Mouse (Mus musculus) kidney, postnatal 10 days (tissue): ENCODE measurements at regions not wholly inside any gene's neighbourhood (a gene's known extent, or its start where the extent isn't known, plus 50 kb on each side); places are given as distances from the start of the nearest gene placed in this dataset.

Experiments used
- DNase-seq: peaks from one replicate; pipeline ENCODE4 v3.0.0; 2021; ENCODE audit warnings: mixed read lengths

DNA sequence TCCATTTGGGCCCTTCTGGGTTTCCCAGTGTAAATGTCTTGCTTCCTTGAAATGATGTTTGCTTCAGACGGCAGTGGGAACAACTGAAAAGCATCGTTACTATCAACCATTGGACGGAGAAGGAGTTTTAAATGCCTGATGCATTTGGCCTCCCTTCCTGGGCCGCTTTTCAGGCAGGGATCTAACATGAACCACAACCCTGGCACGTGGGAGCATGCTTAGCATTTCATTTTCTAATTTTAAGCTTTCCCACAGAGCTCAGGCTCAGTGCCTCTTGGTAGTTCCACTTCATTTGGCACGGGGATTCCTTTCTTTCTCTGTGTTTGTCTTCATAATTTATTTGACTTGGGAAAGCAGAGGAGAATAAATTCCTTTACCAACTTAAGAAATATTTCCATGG, 406.6 kb upstream of the Nbea start:
- DNase-seq = peak; percentile 5

DNA sequence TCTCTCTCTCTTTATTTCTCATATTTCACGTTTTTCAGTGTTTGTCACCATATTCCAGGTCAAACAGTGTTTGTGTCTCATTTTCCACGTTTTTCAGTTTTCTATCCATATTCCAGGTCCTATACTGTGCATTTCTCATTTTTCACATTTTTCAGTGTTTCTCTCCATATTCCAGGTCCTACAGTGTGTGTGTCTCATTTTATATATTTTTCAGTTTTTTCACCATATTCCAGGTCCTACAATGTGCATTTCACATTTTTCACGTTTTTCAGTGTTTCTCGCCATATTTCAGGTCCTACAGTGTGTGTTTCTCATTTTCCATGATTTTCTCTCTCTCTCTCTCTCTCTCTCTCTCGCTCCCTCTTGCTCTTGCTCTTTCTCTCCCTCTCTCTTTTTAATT, 391.9 kb upstream of the Nbea start:
- DNase-seq = no peak

DNA sequence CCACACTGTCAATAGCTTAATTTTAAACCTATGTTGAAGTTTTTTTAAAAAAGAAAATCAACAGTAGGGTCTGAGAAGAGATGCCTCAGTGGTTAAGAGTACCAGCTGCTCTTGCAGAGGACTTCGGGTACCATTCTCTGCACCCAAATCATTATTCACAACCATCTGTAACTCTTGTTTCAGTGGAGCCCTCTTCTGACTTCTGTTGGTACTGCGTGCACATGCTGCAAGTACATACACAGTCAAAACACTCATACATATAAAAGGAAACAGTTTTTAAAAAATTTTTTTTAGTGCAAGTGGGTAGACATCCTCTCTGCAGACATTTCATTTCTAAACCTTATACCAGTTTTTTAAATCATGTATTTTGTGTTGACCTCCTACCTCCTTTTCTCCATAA, 352.7 kb upstream of the Nbea start:
- peak; percentile 20 for DNase-seq

DNA sequence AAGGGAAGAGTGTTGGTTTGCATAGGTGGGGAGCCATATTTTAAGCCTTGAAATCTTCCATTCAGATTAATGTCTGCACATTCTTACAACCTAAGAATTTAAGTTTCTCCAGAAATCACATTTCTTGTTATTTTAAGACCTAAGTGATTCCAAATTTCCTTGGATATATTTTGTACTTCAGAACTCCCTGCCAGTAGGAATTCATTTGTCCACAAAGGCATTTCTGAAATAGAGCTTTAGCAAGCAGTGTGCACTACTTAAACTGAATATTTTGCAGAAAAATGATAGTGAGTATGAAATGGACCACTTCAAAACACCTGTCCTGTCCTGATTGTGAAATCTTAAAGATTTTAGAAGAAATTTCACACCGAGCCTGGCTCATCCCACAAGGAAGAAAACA, 320.9 kb upstream of the Nbea start:
- no peak for DNase-seq

DNA sequence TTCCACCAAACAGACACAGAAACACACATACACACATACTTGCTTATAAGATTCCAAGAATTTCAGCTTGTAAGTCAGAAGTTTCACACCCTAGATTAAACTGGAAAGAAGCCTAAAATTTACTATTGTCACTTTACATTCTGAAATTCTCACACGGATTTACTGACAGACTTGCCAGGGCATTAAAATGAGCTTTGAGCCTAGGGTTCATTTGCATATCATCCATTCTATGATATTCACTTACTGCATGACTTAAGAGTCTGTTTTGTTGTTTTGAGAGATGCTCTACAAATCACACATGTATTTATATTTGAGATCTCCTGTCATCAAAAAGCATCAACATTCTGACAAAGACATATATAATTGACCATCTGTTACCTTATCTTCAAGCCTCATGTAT, 315.8 kb upstream of the Nbea start:
- no peak for DNase-seq

DNA sequence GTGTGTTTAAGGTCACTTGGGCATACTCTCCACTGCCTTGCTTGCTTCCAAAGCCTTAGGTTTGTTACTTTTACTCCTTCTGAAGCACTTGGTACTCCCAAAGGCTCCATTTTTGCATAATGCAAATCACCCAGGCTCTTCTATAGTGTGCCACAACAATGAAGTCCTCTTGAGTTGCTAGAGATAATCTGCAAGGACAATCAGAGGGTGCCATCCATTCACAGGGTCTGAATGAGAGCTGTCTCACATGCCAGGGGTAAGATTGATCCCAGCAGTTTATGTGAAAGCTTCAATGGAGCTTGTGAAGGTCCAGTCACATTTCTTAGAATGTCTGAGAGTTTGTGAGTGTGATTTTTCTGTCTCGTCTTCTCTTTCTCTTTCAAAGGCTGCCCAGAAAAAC, 310.4 kb upstream of the Nbea start:
- no peak for DNase-seq

DNA sequence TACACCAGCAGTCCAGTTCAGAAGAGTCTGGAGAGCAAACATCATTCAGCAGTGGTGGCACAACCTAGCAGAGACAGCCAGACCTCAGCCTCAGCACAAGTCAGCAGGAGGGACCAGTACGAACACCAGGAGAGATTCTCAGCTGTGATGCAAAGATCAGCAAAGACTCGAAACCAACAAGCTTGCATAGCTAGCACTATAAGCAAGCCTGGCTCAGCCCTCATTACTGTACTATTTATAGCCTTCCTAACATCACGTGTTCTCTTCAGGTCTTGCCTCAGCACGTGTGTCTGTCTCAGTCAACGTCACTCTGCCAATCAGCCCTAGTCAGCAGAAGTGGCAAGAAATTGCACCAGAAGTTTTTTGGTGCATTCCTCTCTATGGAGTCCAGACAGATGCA, 305.7 kb upstream of the Nbea start:
- no peak for DNase-seq

DNA sequence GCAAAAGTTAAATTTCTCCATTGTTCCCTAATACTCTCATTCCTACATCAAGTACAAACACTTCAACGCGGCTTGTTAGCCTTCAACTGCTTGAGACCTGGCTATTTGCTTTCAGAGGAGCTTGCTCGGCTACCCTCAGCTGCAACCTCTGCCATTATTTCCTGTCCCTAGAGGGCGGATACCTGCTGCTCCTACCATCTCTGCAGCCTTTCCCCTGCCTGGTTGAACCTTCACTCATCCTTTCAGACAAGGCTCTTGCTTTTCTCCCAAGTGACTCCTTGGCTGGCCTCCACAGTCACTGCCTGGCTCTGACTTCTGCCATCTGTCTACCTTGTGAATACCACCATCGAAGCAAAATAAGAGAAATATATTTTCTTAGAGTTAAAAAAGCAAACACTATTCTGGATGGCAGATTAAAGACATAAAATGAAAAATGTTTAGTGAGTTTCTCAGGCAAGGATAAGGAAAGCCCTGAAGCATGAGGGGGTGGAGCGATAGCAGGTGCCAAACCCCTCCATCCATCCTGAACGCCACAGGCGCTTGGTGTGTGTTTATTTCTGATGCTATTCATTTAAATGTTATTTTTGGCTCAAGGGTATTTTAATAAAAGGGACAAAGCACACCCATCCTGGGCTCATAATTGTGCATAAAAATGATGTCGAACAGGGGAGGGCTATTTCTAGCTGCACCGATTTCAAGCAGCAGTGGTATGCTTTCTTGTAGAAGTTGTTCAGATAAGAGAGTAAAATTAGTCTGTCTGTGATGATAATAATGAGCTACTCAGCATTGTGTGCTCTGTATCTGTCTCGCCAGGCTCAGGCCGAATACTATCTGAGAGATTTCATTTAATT, 302.3 kb upstream of the Nbea start:
- no peak for DNase-seq

DNA sequence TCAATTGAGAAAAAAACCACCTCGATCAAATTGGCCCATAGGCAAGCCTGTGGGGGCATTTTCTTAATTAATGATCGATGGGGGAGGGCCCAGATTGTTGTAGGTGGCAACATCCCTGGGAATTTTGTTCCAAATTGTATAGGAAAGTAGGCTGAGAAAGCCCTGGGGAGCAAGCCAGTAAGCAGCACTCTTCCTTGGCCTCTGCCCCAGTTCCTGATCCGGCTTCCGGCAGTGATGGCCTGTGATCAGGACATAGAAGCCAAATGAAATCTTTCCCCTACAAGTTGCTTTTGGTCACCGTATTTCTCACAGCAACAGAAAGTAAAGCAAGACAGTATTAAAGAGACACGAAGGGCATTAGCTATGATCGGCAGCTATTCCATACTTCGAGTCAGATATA, 300.6 kb upstream of the Nbea start:
- DNase-seq = no peak

DNA sequence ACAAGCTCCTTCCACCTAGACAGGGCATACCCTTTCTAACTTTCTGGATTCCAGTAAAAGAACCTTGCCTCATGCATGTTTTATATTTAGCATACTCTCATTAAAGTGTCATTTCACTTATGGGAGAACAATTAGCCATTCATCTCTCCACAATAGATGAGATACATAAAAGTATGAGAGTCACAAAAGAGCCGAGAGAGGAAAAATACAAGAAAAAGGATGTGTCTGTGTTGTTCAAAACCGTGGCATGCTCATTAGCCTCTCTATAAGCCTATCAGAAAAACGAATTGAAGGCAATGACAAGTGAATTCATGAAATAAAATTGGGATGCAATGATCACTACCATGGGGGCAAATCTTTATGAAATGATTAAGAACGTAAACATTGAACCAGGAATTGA, 299.9 kb upstream of the Nbea start:
- DNase-seq = no peak

DNA sequence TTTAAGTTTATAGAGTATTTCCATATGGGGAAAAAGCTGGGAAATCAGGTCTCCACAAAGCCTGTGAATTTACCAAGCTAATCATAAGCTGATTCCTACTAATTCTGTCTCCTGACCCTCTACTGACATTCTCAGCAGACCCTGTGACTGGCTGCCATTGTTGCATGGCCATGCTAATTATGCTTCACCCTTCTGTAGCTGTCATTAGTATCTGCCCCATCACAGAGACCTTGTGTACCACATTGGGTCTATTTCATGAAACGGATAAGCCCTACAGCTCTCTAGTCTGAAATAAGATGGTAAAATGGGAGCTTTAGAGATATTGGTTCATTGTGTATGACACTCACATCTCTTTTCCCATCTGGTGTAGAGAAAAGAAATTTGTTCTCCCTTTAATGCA, 296.0 kb upstream of the Nbea start:
- no peak for DNase-seq

DNA sequence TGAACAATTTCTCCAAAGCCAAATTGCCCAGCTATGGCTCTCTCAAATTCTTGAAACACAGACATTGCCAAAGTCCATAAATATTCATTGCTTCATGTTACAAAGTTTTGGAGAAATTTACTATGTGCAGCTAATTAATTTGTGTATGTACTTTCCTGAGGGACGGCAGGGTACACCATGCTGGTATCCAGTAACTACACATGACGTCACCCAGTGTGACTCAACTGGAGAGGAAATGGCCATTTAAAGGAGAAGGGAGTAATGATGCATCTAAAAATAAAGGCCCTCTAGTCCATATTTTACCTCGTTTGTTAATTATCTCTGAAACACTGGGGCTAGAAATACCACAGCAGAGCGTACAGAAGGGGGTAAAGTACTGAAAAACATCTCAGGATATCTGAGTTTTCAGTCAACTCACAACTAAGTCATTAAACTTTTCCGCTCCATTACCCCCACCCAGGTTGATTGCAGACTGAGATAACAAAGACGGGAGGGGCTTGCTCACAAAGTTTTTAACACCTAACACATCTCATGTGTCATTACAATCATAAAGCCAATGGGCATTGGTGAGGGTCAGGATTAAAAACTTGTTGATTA, 295.1 kb upstream of the Nbea start:
- no peak for DNase-seq

DNA sequence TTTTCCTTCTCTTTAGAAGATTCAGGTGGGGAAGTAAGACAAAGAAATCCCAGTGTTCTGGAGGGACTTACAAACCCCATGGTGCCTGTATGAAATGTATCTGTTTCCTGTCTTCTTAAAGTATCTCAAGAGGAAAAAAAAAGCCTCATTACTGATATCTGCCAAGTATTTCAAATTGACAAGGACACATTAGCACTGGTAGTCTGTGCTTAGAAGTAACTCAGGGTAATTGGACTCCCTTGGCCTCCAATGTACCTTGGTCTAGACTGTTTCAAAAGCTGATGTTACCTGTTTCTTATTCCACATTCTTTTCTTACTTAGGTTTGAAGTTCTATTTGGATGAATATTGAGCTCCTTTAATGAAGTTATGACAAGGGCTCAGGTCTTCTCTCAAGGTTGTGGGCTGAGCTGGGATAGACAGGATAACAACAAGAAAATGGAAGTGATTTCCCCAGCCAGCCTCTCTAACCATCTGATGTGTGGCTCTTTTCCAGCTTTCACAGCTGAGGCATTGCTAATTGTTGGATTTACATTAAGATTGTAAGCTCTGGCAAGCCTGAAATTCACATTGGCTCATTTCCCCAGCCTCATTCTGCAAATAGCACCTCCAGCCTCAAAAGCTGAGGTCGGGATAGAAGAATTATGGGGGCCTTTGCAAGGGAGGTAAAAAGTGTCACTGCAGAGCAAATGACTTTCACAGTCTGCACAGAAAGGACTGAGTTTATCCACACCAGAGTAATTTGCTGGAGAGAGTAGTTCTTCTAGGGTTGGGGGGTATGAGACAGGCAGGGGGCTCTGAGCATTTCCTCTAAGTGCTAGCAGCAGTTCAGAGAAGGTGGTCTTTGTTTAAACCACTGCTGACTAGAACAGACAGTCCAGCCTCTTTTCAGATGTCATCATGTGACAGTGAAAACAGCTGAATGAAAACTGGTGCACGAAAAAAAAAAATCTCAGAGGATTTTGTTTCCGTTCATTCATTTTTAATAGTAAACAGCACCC, 292.3 kb upstream of the Nbea start:
- DNase-seq = no peak

DNA sequence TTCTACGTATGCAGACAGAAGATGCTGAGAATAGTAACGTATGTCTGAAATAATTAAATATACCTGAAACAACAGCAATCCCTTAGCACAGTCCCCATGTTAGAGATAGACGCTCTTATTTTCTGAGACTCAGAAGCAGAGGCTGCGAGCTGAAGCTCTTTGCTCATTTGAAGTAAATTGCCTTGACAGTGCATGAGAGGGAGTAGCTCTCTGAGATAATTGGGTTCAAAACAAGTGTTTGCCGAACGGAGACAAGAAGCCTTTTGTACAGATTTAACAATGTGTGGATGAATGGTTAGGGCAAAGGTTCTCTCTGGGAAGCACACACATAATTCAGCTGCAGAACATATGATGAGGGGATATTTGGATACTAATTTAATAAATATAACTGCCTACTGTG, 289.1 kb upstream of the Nbea start:
- DNase-seq = no peak

DNA sequence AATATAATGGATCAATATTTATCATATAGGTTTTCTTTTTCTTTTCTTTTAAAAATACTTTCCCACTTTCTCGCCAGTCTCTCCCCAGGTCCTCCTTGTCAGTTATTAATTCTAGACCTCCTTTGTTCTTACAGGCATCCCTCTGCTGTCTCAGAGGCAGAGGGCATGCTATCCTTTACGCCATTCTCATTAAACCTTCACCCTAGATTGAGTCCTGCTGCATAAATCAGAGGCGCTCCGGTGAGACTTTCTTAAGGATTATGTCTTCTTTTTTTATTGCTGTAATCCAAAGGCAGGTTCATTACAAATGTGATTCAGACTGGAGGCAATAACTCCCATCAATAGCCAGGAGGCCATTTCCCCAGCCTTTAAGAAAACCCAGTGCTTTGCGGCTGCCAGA, 288.3 kb upstream of the Nbea start:
- no peak for DNase-seq

DNA sequence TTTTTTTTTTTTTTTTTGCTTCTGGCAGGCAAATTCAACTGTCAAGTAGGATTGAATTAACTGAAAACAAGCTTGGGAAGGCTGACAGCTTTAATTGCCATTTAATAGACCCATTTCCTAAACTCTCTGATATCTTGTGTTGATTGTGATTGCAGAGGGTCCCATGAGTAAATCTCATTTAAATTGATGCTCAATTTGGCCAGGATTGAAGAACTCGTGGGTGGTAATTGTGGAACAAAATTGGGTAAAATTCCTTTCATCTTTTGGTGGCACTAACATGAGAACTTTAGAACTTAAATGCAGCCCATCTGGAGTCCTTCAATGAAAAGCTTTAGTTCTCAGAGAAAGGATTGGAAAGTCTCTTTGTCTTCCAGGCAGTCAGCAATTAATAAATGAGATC, 287.7 kb upstream of the Nbea start:
- no peak for DNase-seq

DNA sequence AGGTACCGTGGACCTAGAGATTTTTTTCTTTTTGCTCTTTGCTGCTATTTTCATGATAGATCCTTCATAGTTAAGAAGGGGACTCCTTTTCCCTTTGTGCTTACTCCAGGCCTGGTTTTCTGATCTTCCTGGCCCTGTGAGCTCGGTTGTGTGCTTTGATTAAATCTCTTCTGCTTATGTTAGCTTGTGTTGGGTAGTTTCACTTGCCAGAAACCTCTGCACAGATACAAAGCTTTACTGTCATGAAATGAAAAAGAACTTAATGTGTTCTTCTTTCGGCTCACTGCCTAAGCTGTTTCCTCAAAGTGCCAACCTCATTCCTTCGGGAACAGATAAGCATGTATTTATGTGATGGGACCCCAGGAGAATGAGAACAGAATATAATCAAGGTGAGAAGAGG, 274.1 kb upstream of the Nbea start:
- DNase-seq = no peak

DNA sequence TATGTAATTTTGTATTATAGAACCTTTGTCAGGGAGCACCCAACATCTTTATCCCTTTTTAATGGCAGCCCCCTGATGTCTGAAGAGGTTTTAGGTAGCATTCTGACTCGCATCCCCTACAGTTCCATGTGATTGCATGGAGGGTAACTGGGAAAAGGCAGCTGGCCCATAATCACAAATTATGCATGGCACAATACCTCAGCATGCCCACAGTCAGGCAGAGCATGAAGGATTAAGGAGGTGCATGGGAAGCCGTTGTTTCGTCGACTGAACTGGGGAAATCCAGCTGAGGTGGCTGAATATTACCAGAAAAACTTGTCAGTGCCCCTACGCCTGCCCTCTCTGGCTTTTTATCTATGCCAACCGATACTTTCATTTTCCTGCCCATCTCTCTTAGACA, 272.8 kb upstream of the Nbea start:
- no peak for DNase-seq

DNA sequence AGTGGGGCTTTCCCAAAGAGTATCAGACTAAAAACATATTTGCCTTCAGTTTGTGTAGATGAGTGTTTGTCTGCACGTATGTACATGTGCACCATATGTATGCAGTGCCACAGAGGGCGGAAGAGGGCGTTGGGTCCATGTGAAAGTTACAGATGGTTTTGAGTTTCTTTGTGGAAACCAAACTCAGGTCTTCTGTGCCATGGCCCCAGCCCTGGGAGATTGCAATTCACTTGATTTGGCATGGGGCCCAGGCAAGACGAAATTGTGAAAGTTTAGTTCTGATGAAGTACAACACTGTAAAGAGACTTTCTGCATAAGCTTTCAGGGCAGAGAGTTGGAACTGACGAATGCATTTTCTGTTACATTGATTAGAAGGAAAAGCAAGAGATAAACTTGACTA, 255.4 kb upstream of the Nbea start:
- DNase-seq = peak; percentile 63

DNA sequence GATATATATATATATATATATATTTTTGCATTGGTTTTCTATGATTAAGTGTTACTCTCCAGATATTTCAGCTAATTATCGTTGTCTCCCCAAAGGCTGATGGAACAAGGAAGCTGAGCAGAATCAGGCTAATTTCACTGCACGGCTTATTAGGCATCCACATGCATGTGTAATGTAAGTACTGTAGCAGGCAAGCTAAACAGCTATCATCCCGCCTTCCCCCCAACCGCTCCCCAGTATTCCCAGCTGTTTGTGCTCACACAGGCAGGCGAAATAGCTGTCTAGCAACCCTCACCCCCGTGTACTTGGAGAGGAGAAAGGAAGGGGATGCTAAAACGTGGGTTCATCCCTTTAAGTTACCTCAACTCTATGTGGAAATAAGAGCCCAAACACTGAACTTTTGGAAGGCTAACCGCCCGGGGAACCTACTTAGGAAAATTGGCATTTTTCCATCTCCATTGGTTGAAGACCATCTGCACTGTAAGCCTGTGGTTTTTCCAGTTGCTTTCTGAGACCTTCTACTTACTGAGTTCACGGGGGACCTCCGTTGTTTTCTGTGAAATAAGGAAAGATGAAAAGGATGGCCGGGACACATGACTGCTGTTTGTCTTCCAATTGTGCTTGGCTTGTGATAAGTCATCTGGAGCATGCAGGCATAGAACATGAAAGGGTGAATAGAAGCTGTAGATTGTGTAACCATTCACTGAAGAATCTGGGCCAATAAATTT, 254.7 kb upstream of the Nbea start:
- peak; percentile 29 for DNase-seq

DNA sequence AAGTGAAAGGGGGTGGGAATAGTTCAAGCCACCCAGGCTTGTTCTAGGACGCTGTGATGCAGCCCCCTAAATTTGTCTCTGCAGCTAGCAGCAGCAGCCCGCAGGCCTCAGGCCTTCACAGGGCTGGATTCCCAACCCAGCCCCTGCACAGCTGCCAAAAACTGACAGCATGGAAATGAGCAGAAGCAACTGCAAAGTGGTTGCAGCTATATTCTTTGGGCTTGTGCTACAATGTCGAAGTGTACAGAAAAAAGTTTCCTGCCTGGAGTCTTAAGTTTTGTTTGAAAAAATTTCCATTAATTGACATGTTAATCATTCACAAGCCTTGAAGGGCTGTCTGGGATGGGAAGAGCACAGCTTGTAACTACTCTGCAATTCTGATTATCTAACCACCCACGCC, 253.6 kb upstream of the Nbea start:
- DNase-seq = peak; percentile 77

DNA sequence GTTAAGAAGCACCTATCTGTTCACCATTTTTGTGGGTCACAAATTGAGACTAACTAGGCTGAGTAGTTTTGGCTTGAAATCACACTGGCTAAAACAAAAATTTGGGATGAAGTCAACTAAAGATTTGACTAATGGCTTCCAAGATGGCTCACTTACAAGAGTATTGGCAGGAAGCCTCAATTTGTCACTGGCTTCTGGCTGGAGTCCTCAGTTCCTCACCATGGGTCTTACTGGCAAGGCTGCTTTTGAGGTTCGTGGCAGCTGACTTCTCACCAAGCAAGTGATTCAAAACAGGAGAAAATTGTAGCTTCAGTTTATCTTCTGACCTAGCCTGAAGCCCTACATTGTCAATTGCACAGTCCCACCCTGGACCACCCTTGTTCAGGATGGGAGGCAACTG, 250.0 kb upstream of the Nbea start:
- no peak for DNase-seq

DNA sequence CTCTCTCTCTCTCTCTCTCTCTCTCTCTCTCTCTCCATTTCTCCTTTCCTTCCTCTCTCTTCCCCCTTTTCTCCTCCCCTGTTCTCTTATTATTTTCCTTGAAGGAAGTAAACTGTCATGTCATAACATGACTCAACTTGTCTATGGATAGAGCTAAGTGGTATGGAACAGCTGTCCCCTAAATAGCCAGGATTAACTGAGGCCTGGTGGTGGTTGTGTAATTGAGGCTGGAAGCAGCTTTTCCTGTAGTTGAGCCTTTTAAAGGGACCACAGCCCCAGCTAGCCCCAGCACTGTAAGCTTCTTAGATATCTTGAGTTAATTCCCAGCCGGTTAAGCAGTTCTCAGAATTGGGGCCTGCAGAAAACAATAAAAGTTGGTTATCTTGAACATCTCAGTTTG, 243.7 kb upstream of the Nbea start:
- DNase-seq = no peak
